Mouse (Mus musculus) cerebellum, adult 2 months (tissue): Measurements from ENCODE around the gene Plet1. TPM values are rescaled to one million over a fixed set of nuclear protein-coding genes. Genes with fewer than 3 reads are reported as not detected.

ENCODE experiments used
- DNase-seq, 2 experiments: peaks; one replicate each; pipeline ENCODE4 v3.0.0; 2021
- H3K27ac ChIP-seq: fragments of 200-500 bp; 2 replicates; pipeline ENCODE4 v1.5.1; 2012; ENCODE audit warnings: low read length, control low read depth, inconsistent platforms; ENCODE audit not compliant: insufficient read depth
- H3K27me3 ChIP-seq: fragments of 200-500 bp; 2 replicates; pipeline ENCODE4 v1.6.1; 2012; ENCODE audit warnings: inconsistent platforms, mild to moderate bottlenecking, low read length, moderate library complexity; ENCODE audit not compliant: control insufficient read depth, insufficient read depth
- H3K4me1 ChIP-seq: fragments of 200-500 bp; 2 replicates; pipeline ENCODE4 v1.6.1; 2011; ENCODE audit warnings: low read length; ENCODE audit not compliant: control insufficient read depth, insufficient read depth
- H3K4me3 ChIP-seq: fragments of 200-500 bp; replicated peaks from 2 replicates; pipeline ENCODE3; 2011; ENCODE audit warnings: mild to moderate bottlenecking, low read depth, low read length, control low read depth; ENCODE audit not compliant: insufficient read depth
- CTCF ChIP-seq: fragments of 200-500 bp; IDR thresholded peaks from 2 replicates; pipeline ENCODE4 v1.5.1; 2011; ENCODE audit warnings: low read depth, mild to moderate bottlenecking, control low read depth, low read length, moderate library complexity, borderline replicate concordance; ENCODE audit not compliant: insufficient read depth
- POLR2A ChIP-seq: fragments of 200-500 bp; IDR thresholded peaks from 2 replicates; pipeline ENCODE4 v1.6.1; 2011; ENCODE audit warnings: low read length, control low read depth, borderline replicate concordance; ENCODE audit not compliant: insufficient read depth
- WGBS: fragments of 180-500 bp; shearing (Covaris S2); methylation state at CpG from one replicate; pipeline ENCODE4 v1.1.7; 2018; 5-methylcytosine and 5-hydroxymethylcytosine counted together
- polyA plus RNA-seq: library from polyadenylated mRNA; depleted of rRNA; stranded (reverse); fragments of >200 nt; gene quantifications from 2 replicates; pipeline ENCODE4 v1.2.3, GENCODE M21; 2012

The Plet1 gene
- polyA plus RNA-seq, 1 experiment, result 0.23 TPM

DNA sequence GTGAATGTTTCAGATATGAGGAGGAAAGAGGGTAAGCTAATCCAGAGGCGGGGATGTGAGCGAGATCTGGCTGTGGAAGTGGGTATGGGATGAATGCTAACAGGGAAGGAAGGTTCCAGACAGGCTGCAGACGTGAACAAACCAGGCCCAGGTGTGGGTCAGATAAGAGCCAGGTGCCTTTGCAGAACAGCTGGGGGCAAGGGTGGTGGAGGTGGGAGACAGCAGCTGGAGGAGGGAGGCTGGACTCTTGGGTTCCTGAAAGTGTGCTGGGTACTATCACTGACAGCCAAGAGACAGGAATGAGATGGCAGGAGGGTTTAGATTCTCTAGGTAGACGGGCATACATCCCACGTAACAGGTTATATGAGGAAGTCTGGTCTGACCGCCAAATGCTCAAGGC is 2.8 kb downstream of the Plet1 start:
- DNase-seq, result no peak
- no peak for TF ChIP-seq CTCF
- no peak for TF ChIP-seq POLR2A
- no peaks in the 10 kb centered on the region for H3K4me1 ChIP-seq
- no peak overlapping the region for H3K27ac ChIP-seq
- no peak overlapping the region for H3K4me3 ChIP-seq
- H3K27me3 ChIP-seq, result no peaks in the 10 kb centered on the region; the same call in 1 of the 2 replicates
- 82% methylated on average over 6 of the region's 6 CpGs for WGBS

DNA sequence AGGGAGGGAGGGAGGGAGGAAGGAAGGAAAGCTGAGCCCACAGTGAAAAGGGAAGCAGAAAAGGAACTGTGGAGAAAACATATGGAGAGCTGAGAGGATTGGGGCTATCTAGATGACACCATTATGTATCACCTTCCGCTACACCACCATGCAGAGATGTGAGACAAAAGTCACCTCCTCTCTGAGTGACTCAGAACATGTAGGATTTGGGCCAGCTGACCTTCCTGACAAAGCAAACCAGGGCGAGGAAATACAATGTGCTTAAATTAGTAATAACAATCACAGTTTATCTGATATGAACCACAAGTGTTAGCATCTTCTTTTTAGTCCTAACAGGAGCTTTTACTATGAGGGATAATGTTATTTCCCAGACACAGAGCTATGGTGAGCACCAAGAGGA is 3.2 kb downstream of the Plet1 start:
- 84% methylated on average over 2 of the region's 2 CpGs for WGBS
- Histone ChIP-seq H3K4me1 (no peaks in the 10 kb centered on the region), H3K27me3 (no peaks in the 10 kb centered on the region; the same call in 1 of the 2 replicates), H3K4me3 (no peak overlapping the region), H3K27ac (no peak overlapping the region)
- TF ChIP-seq POLR2A, result no peak
- TF ChIP-seq CTCF, result no peak
- DNase-seq, result no peak

DNA sequence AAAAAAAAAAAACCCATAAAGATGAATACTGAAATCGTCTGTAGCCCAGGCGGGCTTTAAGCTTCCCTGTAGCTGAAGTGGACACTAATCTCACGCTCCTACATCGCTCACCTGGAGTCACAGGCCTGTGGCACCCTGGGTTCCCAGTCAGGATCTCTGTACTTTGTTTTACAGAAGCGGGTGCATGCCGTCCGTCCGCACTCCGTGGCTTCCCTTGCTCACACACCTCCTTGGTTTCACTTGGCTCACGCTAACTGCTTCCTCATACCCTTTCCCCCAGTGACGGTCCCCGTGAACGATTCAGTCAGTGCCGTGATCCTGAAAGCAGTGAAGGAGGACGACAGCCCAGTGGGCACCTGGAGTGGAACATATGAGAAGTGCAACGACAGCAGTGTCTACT is 4.5 kb downstream of the Plet1 start:
- WGBS, result 79% methylated on average over 16 of the region's 16 CpGs
- Histone ChIP-seq H3K4me3 (no peak overlapping the region), H3K27me3 (no peaks in the 10 kb centered on the region; the same call in 1 of the 2 replicates), H3K27ac (no peak overlapping the region), H3K4me1 (no peaks in the 10 kb centered on the region)
- no peak for DNase-seq
- TF ChIP-seq CTCF (no peak), POLR2A (no peak)

DNA sequence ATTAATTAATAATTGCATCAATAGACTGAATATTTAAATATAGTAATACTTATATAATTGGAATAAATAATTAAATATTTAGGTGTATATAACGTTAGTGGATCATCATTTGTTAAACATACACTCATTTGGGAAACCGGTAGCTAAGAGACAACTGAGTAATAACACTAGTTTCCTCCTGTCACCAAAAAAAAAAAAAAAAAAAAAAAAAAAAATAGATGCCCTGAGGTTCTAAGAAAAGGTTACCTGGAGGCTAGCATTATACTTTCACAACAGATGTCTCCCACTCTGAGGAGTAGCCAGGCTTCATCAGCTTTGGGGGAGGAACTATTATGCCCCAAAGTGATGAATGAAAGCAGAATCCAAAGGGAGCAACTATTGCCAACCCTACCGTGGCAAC is 5.5 kb downstream of the Plet1 start:
- no peak overlapping the region for H3K4me3 ChIP-seq
- TF ChIP-seq POLR2A (no peak), CTCF (no peak)
- no peak overlapping the region for H3K27ac ChIP-seq
- H3K27me3 ChIP-seq, result no peaks in the 10 kb centered on the region; the same call in 1 of the 2 replicates
- H3K4me1 ChIP-seq, result no peaks in the 10 kb centered on the region
- DNase-seq, result no peak
- 75% methylated on average over 3 of the region's 3 CpGs for WGBS

DNA sequence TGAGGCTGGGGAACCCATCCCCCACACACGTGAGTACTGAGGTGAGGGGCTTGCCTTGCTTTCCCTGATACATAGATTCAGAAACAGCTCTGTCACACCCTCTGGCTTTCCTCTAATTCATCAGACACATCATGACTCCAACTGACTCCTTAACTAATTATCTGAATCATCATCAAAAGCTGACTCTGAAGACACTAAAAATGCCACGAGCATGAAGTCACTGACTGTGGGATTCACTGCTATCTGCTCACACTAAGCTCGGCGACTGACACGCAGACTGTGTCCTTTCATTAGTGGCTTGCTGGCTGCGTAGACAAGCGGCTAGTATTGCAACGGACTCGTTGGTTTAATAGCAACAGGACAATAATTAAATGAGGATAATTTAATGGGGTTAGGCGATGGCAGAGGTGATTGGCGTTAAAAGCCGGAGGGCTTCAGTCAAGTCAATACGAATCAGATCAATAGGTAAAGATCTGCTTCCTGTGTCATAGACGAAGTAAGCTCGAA is 6.2 kb downstream of the Plet1 start:
- WGBS, result 77% methylated on average over 15 of the region's 15 CpGs
- TF ChIP-seq POLR2A (no peak), CTCF (no peak)
- Histone ChIP-seq H3K27me3 (no peaks in the 10 kb centered on the region; the same call in 1 of the 2 replicates), H3K4me1 (no peaks in the 10 kb centered on the region), H3K4me3 (peak overlapping the region; percentile 51), H3K27ac (no peak overlapping the region)
- DNase-seq, result no peak

DNA sequence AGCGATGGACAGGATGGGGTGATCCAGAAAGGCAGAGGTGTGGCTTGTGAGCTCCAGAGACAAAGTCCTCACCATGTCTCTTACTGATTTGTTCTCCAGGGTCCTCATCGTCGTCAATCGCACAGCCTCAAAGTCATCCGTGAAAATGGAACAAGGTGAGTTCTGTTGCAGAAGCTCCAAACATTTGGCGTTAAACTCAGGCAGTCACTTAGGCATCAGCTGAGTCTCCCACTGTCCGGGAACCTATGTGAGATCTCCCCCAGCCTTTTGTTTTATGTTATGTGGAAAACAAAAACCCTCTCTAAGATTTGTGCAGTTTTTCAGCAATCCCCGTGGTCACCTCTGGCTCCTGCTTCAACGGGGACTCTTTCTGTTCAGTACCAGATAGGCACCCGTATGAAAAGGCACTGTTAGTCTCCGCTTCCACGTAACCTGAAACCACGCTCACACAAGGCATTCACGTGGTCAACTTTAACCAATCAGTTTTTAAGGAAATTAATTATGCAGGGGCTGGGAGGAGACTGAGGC is 6.7 kb downstream of the Plet1 start:
- WGBS, result 29% methylated on average over 14 of the region's 14 CpGs
- H3K27me3 ChIP-seq, result no peaks in the 10 kb centered on the region; the same call in 1 of the 2 replicates
- H3K27ac ChIP-seq, result no peak overlapping the region
- peak overlapping the region; percentile 51 for H3K4me3 ChIP-seq
- DNase-seq, result peak in 1 of 2 experiments; percentile 29
- H3K4me1 ChIP-seq, result no peaks in the 10 kb centered on the region
- TF ChIP-seq POLR2A, result no peak
- TF ChIP-seq CTCF, result no peak

DNA sequence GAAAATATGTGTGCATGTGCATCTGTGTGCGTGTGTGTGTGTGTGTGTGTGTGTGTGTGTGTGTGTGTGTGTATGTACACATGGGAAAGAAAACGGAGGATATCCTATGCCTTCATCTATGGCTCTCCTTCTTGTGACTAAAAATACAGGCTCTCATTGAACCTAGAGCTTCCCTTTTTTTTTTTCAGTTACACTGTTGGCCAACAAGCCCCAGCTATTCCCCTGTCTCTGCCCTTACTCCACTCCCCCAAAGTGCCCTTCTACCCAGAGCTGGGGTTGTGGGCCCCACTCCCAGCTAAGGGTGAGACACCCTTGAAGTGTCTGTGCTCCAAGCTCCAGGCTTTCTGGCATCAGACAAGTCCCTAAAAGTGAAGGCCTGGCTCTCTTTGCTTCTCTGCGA is 8.6 kb downstream of the Plet1 start:
- Histone ChIP-seq H3K27ac (no peak overlapping the region), H3K4me1 (0 out of 2 replicates have a peak, but pooled peaks cover 2% of the 10 kb centered on the region), H3K4me3 (no peak overlapping the region), H3K27me3 (no peaks in the 10 kb centered on the region)
- TF ChIP-seq CTCF (no peak), POLR2A (no peak)
- DNase-seq, result no peak
- 84% methylated on average over 3 of the region's 3 CpGs for WGBS

DNA sequence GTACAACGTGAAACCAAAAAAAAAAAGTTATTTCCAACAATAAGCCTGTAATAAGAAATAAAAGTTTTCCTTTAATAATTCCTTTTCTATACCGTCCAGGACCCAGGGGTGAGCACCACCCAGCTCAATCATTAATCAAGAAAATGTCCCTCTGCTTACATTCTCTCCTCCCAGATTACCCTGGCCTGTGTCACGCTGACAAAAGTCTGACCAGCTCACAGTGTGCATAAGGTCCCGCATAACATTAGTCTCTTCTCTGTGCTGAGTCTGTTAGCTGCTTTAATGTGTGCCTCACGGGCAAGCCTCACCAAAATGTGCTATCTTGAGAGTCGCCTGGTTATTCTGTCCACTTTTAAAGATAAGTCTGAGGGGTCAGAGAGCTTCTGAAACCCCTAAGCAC is 11.1 kb downstream of the Plet1 start:
- H3K4me1 ChIP-seq, result 0 out of 2 replicates have a peak, but pooled peaks cover 2% of the 10 kb centered on the region
- TF ChIP-seq POLR2A (no peak), CTCF (no peak)
- H3K27ac ChIP-seq, result no peak overlapping the region
- 77% methylated on average over 6 of the region's 6 CpGs for WGBS
- DNase-seq, result no peak
- no peaks in the 10 kb centered on the region for H3K27me3 ChIP-seq
- no peak overlapping the region for H3K4me3 ChIP-seq
